Mouse (Mus musculus) retina, embryonic 14.5 days (tissue): ENCODE measurements at regions not wholly inside any gene's neighbourhood (a gene's known extent, or its start where the extent isn't known, plus 50 kb on each side); places are given as distances from the start of the nearest gene placed in this dataset.

Experiments
- DNase-seq: peaks from one replicate; pipeline ENCODE4 v3.0.0-alpha.2; 2015; ENCODE audit warnings: low spot score

DNA sequence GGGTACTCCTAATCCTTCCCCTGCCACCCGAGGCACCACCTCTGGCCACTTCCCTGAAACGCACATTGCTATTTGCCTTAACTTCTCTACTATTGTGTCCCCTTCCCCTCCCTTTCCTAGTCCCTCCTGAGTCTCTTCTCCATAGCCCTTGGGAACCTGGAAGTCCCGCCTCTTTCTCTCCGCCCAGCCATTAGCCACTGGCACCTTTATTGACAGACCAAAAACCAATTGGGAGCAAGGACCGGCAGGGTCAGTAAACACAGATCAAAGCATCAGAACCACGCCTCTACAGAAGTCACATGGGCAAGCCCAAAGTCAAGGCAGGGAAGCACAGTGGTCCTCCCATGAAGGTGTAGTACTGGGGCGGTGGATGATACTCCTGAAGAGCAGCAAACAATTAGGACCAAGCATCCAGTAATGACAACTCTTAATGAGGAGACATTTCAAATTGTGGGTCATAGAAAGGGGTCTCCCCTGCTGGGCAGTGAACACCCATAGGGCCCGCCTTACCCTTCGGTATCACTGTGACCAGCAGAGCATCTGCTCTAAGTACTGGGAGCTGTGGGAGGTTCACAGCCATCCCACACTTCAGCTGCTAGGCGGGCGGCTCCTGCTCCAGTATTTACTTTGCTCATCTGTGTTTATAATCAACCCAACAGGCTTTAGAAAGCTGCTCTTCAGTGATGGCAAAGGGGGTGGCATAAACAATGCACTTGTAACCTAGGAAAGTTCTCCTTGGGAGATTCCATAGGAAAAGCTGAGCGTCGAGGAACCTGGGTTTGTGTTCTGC lies 226.5 kb upstream of the Mphosph6 start:
- no peak for DNase-seq

DNA sequence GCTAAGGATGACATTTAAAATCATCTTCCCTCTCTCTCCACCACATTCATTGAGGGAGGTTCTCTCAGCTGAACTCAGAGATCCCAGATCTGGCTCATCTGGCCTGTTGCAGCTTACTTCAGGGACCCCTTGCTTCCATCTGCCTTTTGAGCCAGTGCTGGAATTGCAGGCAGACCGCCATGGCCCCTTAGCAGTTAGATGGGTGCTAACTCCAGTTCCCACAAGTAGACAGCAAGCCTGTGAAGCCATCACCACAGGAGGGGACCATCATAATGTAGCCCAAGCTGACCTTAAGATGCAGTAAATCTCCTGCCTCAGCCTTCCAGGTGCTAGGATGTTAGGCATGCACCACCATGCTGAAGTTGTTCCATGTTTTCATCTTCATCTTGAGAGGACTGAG lies 221.7 kb upstream of the Mphosph6 start:
- DNase-seq, result no peak

DNA sequence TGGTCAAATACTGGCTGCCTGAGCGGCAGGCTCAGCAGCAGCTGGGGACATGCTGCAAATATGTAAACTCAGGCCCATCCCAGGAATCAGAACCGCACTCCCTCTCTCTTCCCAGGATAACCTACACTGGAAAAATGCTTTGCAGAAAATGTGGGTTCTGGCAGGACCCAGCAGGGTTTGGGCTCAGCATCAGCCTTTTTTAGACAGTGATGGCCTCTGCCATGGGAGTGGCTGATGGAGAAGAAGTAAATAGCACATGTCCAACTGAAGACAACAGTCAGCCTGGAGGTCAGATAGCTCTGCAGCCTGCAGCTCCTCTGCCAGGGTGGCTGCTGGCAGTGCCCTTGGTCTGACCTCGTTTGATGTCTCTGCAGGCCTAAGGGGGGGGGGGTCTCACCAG lies 220.2 kb upstream of the Mphosph6 start:
- DNase-seq, result no peak

DNA sequence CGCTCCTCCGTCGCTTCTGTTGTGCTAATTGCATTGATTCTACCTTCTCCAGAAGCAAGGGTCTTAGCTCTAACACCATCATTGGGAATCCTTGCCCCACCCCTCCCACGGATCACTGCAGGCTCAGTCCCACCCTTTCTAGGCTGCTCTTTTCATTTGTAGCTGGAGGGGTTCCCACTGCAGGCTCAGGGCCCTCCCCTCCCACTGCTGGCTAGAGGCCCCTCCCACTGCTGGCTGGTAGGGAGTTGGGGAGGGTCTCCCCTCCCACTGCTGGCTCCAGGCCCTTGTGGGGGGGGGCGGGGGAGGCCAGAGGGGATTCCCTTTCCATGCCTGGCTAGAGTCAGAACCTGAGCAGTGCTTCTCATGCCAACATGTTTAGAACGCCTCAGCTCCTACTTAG lies 215.5 kb upstream of the Mphosph6 start:
- DNase-seq, result no peak

DNA sequence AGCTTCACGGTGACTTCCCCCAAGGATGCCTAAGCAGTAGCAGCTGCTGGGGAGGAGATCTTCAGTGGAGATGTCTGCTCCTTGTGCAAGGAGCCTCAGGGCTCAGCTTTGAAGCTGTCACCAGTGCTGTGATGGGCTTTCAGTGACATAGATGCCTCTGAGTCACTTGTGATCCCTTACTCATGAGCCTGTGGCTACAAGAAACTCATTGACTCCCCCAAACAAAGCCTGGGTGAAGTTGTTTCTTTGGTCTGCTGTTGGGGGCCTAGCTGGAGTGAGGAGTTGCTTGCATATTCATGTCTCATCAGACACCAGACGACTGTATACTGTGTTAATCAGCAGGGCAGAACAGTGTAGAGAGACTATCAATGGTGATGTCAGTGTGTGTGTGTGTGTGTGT lies 203.4 kb upstream of the Mphosph6 start:
- DNase-seq, result no peak

DNA sequence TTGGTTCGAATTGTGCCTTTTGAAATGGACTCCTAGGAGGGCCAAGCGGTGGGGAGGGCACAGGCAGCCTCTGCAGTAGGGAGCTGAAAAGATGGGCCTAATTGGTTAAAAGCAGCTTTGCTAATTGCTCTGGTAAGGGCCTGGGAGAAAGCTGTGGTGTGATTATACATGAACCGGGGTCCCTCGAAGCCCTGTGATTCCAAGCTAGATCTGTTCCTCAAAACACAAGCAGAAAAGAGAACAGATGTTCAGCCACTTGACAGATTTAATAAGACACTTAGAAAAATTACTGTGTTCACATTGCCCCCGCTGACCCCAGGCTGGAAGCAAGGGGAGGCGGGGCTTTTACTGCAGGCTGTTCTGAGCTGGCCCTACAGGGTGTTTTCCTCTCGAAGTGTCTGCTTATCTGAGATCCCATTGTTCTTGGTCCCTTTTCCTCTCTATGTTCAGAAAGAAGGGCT lies 202.7 kb upstream of the Mphosph6 start:
- DNase-seq, result peak; percentile 93

DNA sequence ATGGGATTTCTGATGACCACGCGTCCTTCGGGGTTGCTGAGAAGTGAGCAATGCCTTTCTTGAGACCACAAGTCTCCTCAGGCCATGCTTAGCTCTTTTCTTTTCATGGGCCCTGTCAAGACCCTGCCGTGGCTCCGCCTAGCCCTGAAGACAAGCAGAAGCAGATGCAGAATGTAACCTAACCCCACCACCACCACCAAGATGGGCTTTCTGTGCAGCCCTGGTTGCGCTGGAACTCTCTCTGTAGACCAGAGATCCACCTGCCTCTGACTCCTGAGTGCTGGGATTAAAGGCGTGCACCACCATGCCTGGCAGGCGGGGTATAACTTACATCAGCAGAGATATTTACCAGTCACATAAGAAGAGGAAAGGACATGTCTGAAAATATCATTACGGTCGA lies 199.4 kb upstream of the Mphosph6 start:
- no peak for DNase-seq

DNA sequence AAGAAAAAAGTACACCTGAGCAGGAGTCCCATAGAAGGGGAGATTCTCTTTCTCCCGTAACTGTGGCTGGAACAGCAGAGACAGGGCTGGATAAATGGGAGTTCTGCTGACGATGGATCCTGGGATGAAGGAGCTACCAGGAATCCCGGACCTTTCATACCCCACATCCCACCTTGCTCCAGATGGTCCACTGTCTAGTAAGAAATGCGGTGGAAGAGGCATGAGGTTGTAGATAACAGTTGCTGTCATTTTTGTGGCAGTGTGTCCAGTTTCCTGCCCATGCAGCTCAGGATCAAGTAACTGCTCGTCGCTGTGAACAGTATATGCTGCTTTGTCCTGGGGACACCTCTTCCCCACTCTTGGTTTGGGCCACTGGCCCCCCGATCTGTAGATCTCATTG lies 190.1 kb upstream of the Mphosph6 start:
- no peak for DNase-seq

DNA sequence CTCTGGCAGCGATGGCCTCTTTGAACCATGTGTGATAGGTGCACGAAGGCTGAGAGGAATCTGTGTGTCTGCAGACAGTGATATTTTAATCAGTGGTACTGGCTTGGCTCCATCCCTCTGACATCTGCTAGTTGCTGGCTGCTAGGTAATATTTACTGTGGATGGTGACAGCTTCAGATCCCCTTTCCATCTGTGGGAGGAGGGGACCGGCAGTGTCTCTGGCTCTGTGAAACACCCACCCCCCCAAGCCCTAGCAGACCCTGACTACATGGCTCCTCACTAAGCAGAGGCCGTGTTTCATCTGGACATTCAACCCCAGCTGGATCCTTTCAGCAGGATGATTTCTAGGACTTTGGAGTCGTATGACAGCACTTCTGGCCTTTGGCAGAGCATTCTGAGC lies 187.0 kb upstream of the Mphosph6 start:
- no peak for DNase-seq

DNA sequence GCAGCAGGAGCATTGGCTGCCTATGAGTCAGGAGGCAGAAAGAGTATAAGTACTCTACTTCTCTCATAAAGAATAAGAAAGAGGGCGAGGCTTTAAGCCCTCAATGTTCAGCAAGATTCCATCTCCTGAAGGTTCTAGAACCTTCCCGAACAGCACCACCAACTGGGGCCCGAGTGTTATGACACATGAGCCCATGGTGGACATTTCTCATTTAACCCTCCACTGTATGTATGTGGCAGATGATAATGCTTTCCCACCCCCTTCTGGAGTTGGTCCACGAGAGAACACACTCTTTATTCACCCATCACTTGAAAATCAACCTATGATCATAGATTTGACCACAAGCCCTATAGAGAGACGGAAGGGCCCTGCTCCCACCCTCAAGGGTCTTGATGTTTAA lies 166.6 kb upstream of the Mphosph6 start:
- no peak for DNase-seq

DNA sequence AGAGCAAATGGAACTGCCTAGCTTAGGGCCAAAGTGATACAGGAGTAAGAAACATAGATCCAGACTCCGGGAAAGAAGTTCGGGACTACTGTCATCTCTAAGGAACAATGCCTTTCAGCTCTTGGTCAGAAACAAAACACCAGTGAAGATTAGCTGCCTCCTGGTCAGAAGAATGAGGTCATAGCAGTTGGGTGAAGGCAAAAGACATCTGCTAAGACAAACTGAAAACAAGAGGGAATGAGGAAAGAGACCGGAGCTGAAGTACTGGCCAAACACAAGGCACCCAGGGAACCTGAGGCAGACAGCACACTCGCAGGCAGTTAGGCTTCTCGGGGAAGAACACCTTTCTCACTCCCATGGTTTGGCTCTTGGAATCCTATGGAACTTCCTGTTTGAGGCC lies 164.8 kb upstream of the Mphosph6 start:
- no peak for DNase-seq

DNA sequence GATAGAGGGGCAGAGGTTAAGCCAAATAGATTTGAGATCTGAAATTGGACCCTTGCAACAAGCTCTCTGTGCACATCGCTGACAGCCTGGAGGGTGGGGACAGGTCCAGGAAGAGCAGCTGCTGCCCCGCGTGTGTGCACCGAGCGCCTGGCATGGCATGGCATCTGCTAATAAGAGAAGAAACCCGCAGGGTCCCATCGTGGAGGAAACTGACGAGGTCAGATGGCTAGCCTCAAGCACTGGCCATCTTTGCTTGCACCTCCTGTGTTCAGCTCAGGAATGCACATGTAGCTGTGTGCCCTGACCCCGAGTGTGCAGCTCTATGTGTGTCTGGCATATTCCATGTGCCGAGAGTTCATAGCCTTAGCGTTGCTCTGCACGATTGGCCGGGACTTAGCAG lies 161.7 kb upstream of the Mphosph6 start:
- no peak for DNase-seq

DNA sequence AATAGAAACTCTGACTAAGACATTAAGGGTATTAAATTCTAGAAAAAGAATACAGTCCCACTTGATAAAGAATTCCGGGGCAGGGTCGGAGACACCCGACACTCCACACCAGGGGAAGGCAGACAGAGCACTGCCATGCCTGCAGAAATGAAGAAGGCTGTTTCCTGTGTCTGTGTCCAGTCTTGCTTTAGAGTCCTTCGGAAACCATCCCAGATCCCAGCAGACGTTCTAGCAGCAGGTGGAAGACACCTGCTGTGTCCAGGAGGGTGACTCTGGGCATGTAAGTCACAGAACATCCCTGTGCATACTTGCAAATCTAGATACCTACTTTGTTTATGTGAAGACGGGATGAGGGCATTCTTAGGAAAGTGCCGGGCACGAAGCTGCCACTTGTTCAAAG lies 160.9 kb upstream of the Mphosph6 start:
- DNase-seq, result no peak

DNA sequence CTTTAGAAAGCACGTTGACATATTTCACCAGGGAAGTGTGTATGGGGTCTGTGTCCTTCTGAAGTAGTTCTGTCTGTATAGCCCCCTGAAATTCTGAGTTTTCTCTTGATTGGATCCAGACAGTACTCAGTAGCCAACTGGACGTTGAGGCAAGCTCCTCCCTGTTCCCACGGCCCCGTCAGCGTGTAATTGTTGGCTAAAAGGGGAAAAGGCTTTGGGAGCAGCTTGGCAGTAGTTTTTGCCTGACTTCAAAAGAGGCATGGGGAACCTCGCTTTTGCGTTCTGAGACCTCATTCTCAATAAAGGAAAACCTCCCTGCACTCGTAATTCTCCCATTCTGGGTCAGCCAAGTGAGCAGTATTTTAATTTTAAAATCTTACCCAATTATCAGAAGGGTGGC lies 157.8 kb upstream of the Mphosph6 start:
- no peak for DNase-seq

DNA sequence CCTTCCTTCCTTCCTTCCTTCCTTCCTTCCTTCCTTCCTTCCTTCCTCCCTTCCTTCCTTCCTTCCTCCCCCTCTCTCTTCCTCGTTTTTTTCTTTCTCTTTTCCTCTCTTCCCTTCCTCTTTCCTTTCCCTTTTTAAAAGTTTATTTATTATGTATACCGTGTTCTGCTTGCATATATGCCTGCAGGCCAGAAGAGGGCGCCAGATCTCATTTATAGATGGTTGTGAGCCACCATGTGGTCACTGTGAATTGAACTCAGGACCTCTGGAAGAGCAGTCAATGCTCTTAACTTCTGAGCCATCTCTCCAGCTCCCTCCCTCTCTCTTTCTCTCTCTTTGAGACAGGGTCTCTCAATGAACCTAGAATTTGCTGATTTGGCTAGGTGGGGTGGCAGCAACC lies 157.2 kb upstream of the Mphosph6 start:
- DNase-seq, result no peak

DNA sequence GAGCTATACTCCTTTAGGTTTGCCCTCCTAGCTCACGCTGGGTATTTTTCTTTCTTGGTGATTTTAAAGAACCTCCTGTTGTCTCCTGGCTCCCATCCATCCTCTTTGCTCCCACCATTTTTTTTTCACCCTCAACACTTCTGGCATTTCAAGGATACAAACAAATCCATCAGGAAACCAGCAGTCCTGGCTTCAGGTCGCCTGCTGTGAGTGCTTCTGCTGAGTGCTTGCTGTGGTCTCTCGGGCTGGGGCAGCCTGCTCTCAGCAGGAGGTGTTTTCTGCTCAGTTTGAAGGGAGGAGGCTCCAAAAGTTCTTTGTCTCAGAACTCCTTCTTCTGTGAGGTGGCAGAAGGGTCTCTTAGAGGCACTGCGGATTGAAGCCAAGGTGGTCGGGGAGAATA lies 149.9 kb upstream of the Mphosph6 start:
- DNase-seq, result no peak

DNA sequence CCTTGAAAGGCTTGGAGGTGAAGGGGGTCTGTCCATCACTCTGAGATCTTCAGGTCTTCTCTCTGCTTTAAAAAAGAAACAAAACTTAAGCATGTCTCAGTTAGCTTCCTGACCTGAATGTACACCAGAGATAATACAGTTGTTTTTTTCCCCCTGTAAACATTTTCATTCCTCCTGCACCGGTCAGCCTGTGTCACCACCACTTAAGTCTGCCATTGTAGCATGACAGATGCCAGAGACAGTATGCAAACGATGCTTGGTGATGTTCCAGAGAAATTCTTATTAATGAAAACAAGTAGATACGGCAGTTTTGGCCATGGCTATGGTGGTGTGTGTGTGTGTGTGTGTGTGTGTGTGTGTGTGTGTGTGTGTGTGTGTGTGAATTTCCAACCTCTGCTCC lies 144.8 kb upstream of the Mphosph6 start:
- no peak for DNase-seq

DNA sequence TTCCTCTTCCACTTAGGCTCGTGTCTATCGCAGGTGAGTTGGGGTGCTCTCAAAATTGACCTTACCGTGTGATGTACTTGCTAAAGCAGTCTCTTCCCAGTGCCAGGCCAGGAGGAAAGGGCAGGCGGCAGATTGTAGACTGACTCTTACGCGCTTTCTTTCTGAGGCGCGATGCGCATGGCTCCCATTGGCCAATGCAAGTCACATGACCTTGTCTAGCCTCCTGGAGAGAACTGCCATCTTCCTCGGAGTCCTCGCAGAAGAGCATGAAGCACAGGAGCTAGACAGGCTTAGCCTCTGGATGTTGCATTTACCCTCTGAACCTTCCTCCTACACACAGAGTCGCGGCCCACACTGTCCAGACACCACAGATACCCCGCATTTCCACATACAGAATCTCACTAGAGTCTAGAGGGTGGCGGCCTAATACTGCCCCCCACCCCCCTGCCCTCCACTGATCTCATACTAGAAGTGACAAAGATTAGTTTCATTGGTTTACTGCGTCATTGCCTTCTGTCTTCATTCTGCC lies 132.9 kb upstream of the Mphosph6 start:
- DNase-seq, result no peak

DNA sequence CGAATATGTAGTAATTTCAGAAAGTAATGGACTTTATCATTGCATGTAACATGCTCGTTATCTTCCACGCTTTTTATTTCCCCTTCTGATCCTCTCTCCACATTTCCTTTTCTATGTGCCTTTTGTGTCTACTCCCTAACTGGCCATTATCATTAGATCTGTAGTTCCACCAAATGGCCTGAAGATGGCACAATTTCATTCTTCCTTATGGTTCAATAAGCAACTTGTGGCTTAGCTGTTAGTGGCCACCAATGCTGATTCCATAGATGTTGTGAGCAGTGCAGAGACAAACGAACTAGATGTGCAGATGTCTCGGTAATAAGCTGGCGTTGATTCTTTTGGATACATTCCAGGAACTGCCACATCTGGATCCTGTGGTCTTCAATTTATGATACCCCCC lies 128.9 kb upstream of the Mphosph6 start:
- peak; percentile 87 for DNase-seq

DNA sequence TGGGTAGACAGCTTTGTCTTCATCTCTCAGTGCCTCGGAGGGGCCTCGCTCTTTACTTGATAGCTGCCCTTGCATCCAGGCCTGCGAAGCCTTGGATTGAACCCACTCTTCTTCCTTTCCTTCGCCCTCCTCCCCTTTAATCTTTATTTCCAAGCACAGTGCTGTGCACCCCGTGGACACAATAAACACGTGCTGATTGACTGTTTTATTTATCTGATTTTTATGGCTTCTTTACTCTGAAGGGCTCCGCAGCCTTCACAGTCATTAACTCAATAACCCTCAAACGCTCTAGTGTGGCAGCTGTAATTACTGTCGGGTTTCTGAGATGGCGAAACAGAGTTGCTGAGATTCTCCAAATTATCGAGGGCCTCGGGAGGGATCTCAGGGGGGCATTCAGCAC lies 127.9 kb upstream of the Mphosph6 start:
- peak; percentile 73 for DNase-seq

DNA sequence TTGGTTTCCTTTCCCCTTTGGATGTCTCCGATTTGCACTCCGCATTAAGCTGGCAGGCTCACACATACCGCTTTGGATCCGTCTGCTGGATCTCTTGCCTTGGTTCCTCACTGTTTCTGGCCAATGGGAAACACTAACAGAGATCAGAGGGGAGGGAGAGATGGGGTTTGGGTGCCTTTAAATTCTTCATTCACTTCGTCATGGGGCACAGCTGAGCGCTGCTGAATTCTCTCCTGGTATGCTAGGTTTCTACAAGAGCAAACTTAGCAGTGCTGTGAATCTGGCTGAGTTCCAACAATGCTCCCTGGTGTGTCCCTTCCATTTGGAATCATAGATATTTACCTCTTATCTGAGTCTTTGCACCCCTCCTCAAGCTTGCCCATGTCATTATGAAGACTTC lies 121.6 kb upstream of the Mphosph6 start:
- no peak for DNase-seq

DNA sequence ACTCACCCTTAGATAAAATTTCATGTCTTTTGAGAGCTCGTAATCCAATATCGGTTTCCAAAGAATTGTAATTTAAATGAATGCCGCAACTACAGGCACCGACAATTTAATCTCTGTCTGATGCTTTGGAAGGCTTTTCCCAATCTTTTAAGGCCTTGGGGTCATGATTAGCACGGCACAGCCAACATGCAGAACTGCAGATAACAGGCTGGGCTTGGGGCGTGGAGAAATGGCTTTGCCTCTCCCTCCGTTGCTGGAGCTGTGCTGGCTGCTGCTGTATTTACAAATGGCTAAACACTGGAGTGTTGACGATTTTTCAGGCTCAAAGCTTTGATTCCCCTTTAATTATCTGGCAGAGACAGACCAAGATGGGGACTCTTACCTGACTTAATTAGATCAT lies 101.3 kb upstream of the Mphosph6 start:
- DNase-seq, result no peak

DNA sequence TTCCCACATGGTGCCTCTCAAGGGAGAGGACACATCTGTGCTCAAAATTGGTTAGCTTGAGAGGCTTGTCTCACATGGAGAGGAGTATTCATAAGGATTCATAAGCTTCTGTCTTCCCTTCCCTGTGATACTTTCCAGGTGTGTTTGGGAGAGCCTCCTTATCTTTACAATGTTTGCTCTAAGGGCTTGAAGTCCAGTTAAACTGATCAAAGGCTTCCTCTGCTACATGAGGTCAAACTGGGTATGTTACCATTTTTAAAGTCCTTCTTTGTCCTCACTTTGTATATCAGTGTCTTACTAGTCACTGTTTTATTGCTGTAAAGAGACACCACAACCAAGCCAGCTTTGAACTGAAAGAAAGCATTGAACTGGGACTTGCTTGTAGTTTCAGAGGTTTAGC lies 98.1 kb upstream of the Mphosph6 start:
- no peak for DNase-seq

DNA sequence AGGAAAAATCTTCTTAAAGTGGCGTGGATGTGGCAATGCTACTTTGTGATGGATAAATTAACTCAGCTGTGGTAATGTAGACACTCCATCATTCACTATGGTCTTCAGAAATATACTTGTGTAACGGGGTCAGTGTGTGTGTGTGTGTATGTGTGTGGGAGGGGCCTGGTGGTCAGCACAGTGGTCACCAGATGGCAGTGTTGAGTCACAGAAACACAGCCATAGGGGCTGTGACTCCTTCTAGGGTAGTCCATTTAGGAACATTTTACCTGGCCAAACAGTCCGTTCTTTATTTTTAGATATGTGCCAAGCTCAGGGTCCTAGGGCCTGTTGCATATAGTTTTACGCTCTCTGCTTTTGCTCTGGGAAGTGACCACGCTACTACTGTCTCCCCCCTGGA lies 96.3 kb upstream of the Mphosph6 start:
- DNase-seq, result peak; percentile 74
